Mouse (Mus musculus): ENCODE results near the gene Aunip.

Aunip gene

DNA sequence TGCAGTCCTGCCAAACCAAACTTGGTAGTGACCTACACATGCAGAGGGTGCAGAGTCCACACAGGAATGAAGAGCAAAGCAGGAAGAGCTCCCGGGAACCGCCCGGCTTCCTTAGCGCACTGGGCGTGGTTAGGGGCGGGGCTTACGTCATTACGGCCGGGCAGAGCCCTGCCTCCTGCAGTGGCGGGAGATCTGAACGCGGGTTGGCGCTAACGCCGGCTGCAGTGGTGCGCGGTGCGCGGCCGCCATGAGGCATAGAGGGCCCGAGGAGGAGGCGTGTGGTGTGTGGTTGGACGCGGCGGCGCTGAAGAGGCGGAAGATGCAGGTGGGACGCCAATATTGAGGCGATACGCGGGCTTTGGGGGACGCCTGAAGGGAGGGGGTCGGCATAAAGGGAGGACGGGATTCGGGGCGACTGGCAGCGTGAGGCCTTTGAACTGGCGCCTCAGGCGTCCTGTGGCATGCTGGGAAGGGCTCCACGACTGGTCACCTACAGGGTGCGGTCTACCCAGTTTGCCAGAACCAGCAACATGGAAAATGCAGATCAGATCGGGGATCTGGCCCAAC lies at the start of gene Aunip:
Gene Aunip (plus strand): TSS at position 155 of the 567 bp plus-strand sequence.
- DNase-seq (ENCODE audit: low read depth, low spot score) = peak; percentile 89

DNA sequence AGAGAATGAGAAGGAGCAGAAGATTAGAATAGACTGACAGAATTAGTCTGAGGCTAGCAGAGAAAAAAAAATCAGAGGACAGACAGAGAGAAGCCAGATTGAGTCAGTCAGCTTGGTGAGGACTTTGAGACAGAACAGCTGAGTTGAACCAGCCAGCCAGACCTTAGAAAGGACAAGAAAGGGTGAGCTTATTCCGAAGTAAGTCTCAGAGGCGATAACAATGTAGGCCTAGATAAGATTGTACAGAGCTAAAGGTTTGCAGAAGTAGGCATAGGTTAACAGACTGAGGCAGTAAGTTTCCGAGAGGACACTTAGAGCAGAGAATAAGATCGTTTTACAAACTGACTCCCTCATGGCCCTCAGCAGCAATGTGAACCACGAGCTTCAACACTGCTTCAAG lies 49.5 kb upstream of the Aunip start:
- no peak for DNase-seq (ENCODE audit: low read depth, low spot score)

DNA sequence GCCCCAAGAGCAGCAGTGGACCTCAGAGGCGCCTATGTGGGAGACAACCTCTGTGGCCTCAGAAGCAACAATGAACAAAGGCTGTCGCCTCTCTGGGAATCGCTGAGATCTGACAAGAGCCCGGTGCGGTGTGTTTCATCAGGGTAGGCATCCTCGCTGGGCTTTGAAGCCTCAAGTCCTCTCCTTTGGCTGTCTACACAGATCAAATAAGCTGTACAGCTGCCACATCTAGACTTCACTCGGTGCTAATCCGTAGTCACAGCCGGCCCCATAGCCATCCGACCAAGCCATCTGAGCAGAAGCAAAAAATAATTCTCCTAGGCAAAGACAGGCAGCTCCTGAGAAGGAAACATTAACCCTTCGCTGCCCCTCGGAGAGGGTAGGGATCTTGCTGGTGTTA lies 45.0 kb upstream of the Aunip start:
- no peak for DNase-seq (ENCODE audit: low read depth, low spot score)

DNA sequence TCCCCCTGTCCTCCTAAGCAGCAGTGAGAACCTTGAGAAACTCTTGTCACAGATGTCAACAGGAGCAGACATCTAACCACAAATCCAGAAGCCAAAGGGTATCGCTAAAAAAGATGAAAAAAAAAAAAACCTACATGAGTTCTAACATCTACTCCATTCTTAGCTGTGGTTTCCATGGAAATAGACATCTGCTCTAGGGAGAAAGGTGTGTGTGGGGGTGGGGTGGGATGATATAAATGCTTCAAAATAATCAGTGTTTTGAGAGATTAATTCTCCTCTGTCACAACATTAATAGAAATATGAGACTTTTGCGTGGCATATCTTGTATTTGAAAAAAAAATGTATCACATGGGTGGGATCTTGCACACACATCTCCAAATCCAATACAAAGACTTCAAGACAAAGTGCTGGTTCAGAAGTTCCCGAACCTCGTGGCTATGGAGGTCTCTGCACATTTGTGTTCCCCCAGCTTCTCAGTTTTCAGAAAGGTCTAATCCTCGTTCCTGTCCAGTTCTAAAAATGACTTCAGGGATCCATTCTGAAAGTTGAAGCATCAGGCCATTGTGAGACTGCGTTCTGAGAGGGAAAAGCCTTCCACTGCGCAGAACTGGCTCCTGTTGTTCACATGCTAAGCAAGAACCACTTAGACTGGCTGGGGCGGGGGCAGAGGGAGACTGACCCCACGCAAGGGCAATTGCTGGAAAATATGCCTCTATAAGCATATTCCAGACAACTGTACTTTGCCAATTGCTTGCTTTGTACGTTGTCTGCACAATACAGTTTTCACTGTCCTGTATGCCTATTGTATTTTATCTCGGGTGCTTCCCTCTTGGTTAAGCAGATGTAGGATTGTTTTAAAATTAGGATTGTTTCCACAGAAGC lies 44.2 kb upstream of the Aunip start:
- DNase-seq (ENCODE audit: low read depth, low spot score) = no peak

DNA sequence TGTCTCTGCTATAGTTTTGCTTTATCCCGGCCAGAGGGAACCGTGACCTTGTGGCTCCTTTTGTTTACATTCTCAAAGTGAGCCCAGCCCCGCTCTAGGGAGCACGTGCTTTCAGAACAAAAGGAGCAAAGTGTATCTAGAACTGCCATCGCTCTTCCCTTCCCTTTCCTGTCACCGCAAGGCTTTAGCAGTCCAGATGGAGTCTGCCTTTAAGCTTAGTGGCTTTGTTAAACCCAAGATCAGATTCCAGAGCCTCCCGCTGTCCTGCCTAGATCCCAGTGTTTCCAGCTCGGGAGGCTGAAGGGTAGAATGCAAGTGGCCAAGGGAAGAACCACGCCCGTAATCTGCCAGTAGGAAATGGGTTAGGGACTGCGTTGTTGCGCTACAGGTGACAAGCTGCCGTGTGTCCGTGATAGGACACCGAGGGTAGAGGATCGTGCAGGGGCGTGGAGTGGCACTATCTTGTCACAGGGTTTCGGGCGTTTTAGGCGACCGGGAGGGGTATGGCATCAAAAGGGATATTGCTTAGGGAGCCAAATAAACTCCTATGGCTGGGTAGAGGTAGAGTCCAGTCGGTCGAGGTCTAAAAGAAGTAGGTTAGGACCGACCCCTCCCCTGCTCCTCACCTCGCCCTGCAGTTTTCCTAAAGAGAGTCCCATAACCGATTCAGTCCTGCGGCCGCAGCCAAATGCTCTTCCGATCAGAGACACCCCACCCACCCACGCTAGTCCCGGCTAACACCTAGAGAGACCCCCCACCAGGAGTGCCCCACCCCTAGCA lies 43.2 kb upstream of the Aunip start:
- peak; percentile 40 for DNase-seq (ENCODE audit: low read depth, low spot score)

DNA sequence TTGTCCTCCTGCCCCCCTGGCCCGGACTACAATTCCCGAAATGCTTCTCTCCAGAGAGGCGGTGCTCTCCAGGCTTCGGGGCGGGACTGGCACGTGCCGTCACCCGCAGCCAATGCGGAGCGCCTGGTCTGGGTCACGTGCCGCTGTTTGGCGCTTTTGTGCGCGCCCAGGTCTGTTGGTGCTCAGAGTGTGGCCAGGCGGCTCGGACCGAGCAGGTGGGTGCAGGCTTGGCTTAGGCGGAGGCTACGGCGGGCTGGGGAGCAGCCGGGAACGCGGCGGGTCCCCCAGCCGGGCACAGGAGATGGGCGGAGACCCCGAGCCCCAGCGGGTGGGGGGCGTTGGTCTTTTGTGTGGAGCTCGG lies 42.6 kb upstream of the Aunip start, which contains the start of gene Stmn1:
Gene Stmn1 (plus strand): TSS at position 106 of the 361 bp plus-strand sequence.
- peak; percentile 91 for DNase-seq (ENCODE audit: low read depth, low spot score)

DNA sequence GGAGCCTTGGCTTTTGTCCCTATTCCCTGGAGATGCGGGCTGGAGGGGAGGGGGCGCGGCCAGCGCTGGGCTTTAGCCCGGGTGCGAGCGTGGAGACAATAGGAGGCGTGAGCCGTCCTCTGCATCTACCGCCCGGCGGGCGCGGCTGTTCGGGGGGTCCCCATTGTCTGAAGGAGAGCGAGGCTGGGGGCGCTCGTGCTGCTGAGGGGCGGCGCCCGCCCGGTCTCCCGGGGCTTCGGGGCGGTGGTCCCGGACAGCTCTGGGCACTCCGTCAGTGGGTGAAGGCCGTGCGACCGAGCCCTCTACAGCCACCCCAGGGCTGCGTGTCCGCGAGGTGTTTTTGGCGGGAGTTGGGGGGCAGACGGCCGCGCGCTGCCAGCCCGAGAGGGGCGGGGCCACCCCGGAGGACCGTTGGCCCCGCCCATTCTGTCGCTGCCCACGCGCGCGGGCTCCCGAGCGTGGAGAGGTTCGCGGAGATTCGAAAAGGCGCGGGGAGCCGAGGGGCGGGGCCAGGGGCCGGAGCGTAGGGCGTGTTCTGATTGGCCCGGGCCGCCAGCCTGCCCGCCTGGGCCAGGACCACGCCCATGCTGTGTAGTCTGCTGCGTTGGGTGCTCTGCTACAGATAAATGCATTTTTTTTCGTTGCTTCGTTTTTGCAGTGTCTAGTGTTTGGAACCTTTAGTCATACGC lies 42.1 kb upstream of the Aunip start:
- peak; percentile 71 for DNase-seq (ENCODE audit: low read depth, low spot score)

DNA sequence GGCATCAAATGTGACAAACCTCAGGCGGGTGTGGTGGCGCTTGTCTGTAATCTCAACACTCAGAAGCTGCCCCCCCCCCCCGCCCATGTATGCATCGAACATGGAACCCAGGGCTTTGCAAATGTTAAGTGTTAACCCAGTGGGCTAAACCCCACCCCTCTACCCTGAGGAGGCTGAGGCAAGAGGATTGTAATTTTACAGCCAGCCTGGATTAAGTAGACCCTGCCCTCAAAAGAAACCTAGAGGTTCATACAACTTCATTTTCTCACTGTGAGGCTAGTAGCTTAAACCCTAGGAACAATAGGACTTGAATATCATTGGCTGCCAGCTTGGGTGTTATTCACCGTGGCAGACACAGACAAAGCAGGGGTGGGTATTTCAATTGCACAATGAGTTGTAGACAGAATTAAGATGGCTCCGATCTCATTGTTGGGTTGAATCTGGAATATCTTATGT lies 41.4 kb upstream of the Aunip start:
- DNase-seq (ENCODE audit: low read depth, low spot score) = no peak

DNA sequence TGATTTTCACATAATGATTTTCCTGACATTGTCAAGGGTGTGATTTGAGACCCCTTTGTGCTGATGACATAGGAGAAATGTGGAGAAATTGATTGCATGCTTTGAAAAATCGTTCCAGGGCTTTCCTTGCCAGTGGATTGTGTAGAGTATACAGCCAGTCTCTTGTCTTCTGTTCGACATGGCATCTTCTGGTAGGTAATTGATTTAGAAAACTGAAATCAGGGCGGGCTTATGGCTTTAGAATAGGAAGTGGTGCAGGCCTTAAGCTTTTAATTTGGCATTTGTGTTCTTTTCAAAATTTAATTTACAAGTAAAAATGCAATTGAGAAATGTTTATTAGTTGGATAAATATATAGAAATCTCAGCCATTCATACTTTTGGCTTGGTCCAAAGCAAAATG lies 40.8 kb upstream of the Aunip start:
- DNase-seq (ENCODE audit: low read depth, low spot score) = no peak

DNA sequence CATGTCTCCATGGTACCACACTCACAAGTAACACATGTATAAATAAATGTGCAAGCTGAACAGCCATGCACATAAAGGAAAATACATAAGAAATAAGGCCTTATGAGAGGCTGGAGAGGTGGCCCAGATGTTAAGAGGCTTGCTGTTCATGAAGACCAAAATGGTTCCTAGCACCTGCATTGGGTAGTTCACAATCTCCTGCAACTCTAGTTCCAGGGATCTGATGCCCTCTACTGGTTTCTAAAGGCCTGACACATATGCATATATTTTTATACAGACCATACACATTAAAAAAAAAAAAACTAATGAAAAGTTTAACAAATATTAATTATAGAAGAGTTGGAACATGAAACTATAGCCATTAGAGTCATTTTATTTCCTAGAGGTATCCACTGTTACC lies 39.3 kb upstream of the Aunip start:
- DNase-seq (ENCODE audit: low read depth, low spot score) = no peak

DNA sequence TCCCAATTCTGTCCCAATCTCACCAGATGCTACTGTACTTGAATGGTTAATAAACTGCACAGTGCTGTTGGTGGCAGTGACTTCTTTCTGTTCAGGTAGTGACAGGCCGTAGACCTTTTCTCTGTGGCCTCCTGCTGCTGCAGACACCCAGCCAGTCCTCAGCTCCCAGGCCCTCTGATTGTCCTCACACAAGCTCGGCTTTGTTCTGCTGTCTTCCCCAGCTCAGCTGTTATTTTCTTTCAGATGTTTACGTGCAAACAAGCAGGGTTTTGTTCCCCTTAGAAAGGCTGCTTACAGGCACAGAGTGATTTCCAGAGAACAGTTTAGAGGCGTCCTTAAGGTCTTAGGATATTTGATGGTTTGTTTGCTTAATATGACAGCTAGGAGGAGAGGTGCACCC lies 37.0 kb upstream of the Aunip start:
- no peak for DNase-seq (ENCODE audit: low read depth, low spot score)

DNA sequence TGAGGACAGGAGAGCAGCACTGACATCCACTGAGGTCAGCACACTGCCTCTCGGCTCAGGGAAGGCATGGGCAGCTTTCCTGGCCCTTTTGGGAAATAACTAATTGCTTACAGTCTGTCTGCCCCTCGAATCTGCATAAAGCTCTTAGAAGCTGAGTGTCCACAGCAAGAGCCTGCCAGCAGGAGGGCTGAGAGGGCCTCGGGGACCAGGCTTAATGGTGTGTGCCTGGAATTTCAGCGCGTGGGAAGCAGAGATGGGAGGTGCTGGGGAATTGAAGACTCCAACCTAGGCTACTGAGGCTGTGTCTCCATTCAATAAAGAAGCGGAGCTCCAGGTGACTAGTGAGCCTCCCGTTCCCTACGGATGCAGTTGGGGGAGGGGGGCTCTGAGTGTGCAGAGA lies 36.6 kb upstream of the Aunip start:
- DNase-seq (ENCODE audit: low read depth, low spot score) = no peak

DNA sequence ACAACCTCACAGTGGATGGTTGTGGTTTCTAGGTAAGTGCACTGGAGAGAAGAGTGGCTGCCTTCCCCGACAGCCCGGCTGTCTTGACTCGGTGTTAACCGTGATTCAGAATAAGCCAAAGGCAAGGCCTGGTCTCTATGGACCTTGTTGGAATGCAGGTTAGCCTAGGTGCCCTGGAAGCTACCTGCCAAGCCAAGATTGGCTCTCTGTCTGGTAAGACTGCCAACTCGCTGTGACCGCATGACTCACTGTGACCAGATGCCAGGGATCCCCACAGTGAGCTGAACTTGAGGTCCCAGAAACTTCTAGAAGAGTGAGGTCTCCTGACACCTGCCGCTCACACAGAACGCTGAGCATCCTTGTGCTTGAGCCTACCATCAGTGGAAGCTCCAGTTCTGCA lies 33.9 kb upstream of the Aunip start:
- no peak for DNase-seq (ENCODE audit: low read depth, low spot score)

DNA sequence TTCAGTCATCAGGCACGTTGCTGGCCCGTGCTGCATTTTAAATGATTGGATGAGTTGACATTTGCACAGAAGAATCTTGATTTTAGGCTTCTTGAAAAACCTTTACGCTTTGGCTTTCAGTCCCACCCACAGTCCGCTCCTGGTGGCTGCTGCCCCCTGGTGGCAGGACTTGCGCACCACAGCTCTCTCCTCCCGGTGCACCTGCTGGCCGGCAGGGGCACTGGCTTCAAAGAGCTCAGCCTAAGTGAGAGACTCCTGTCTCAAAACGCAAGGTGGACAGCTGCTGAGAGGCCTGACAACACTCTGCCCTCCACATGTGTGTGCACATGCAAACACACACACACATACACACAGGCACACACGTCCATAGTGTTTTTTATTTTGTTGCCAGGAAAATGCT lies 32.8 kb upstream of the Aunip start:
- peak; percentile 48 for DNase-seq (ENCODE audit: low read depth, low spot score)

DNA sequence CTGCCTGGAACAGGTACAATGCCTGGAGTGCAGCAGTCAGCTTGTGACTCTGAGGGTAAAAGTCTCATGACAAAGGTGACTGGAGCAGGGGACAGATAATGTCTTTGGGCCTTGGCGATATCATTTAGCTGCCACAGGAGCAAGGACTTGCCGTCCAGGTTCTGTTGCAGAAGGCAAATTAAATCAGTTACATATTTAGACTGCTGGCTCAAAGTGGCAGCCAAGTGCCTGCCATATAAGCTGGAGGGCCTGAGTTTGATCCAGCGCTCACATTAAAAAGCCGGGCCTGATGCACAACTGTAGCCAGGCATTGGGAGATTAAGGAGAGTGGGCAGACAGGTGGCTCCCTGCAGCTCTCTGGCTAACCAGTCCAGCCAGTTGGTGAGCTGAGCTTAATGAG lies 31.0 kb upstream of the Aunip start:
- DNase-seq (ENCODE audit: low read depth, low spot score) = no peak

DNA sequence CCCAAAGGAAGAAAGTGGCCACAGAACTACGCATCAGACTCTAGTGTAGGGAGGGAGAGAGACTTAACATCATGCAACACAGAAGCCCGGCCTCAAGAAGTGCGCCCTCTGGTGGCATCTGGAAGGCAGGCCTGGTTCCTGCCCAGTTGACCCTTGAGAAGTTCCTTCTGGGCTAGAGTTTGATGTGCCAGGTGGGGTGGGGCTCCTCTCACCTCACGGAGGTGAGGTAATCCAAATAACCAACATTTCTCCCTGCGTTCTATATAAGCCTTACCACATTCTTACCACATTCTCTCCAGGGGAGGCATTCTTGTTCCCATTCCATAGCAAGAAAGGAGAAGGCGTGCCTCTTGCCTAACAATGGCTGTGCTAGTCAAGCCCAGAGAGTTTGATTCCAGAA lies 29.9 kb upstream of the Aunip start:
- DNase-seq (ENCODE audit: low read depth, low spot score) = peak; percentile 77

DNA sequence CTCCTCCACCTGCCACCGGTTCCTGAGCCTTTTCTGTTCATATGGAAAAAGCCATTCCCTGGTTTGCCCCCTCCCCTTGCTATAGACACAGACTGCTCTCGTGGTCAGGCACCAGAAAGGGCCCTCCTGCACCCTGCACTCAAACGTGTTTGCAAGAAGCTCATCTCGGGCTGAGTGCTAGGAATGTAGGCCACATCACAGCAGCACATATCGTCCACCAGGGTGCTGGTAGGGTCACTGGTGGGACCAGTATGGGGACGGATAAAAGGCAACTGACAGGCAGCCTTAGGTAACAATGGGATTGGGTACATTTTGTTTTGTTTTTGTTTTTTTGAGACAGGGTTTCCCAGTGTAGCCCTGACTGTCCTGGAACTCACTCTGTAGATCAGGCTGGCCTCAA lies 29.5 kb upstream of the Aunip start:
- DNase-seq (ENCODE audit: low read depth, low spot score) = no peak

DNA sequence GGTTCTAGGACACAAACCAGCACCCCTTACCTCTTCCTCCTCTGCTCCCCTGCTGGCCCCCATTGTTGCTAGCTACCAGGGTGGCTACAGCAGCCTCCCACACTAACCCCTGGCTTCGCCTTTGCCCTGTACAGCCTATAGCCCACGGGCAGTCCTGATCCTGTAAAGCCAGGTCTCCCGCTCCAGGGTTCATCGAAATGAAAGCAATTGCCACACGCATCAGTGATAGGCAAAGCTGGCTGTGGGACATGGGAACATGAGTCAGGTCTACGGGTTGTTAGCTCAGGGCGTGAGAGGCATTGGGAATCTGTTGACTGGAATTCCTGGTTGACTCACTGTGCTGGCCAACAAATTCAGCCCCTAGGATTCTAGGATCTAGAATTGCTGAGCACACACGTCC lies 28.4 kb upstream of the Aunip start:
- no peak for DNase-seq (ENCODE audit: low read depth, low spot score)

DNA sequence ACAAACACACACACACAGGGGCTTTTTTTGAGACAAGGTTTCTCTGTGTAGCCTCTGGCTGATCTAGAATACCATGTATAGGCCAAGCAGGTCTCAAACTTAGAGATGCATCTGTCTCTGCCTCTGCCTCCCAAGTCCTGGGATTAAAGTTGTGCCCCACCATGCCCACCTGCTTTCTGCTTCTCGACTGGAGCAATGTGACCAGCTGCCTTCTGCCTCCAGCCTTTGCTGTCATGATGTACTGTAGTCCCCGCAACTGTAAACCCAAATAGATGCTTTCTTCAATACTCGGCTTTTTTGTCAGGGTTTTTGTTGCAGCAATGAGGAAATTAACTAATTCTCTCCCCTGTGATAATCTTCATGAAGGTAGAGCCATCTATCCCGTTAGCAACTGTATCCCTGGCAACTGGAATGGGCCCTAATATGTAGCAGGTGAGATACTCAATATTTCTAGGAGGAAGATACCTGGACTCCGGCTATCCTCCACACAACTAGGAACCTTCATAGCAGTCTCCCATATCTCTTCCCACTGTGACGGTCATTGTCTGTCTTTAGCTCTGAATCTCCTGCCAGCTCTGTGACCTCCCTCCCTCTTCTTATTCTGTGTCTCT lies 27.6 kb upstream of the Aunip start:
- no peak for DNase-seq (ENCODE audit: low read depth, low spot score)

DNA sequence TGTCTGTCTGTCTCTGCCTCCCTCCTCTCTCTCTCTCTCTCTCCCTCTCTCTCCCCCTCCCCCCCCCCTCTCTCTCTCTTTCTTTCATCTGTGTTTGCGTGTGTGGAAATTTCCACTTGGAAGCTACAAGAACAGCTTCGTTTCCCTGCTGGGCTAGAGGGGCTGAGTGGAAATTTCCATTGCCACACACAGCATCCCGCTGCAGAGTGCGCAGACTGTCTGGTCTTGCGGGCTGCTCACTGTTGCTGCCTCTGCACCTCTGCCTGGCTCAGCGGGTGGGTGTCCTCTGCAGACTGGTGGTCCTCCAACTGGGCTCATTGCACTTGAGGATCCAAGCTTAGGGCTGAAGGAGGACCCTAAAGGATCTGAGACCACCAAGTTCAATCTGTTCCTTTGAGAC lies 27.1 kb upstream of the Aunip start:
- no peak for DNase-seq (ENCODE audit: low read depth, low spot score)

DNA sequence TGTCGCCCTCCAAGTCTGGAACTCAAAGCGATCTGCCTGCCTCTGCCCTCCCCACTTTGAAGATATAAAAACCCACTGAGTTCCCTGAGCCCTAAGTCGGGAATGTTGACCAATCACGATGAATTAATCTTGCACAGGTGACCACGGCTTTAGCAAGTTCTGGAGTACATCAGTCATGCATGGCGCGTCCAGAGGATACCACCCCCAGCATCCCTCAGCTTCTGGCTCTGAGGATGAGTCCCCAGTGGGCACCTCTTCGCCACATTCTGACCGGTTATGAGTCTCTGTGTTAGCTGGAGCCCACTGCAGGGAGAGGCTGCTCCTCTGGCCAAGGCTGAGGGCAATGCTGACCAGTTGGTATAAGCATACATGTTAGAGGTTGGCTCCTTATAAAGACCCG lies 26.6 kb upstream of the Aunip start:
- no peak for DNase-seq (ENCODE audit: low read depth, low spot score)

Measured in WW6 (cell line).